Mouse (Mus musculus) midbrain, embryonic 14.5 days (tissue): ENCODE data around the gene Crybb1. TPM values are rescaled to one million over a fixed set of nuclear protein-coding genes. Genes with fewer than 3 reads are reported as not detected.

Source experiments
- ATAC-seq: fragments of 200-750 bp; cut with Nextera tagmentation; 2 replicates; pipeline ENCODE4 v1.8.0; 2017; ENCODE audit warnings: moderate number of reproducible peaks, moderate library complexity; ENCODE audit not compliant: low FRiP score, low TSS enrichment
- DNase-seq: peaks from one replicate; pipeline ENCODE4 v3.0.0-alpha.2; 2015
- H3K27ac ChIP-seq: fragments of 300-500 bp; sonication (generic); replicated peaks from 2 replicates; pipeline ENCODE4 v1.5.1; 2014; ENCODE audit warnings: mild to moderate bottlenecking, low read depth, low read length, moderate library complexity
- H3K27me3 ChIP-seq: fragments of 300-500 bp; sonication (generic); 2 replicates; pipeline ENCODE4 v1.6.1; 2014; ENCODE audit warnings: low read length, control low read depth, mixed read lengths; ENCODE audit not compliant: control insufficient read depth, insufficient read depth
- H3K36me3 ChIP-seq: fragments of 300-500 bp; sonication (generic); 2 replicates; pipeline ENCODE4 v1.6.1; 2014; ENCODE audit warnings: low read length, control low read depth; ENCODE audit not compliant: control insufficient read depth, insufficient read depth
- H3K4me1 ChIP-seq: fragments of 300-500 bp; sonication (generic); 2 replicates; pipeline ENCODE4 v1.6.1; 2014; ENCODE audit warnings: mild to moderate bottlenecking, antibody characterized with exemption, low read length, control low read depth; ENCODE audit not compliant: control insufficient read depth, insufficient read depth
- H3K4me2 ChIP-seq: fragments of 300-500 bp; sonication (generic); 2 replicates; pipeline ENCODE4 v1.6.1; 2014; ENCODE audit warnings: mild to moderate bottlenecking, low read length, moderate library complexity
- H3K4me3 ChIP-seq: fragments of 300-500 bp; sonication (generic); replicated peaks from 2 replicates; pipeline ENCODE4 v1.5.1; 2014; ENCODE audit warnings: low read depth, low read length
- H3K9ac ChIP-seq: fragments of 300-500 bp; sonication (generic); replicated peaks from 2 replicates; pipeline ENCODE4 v1.6.1; 2014; ENCODE audit warnings: mild to moderate bottlenecking, low read length, moderate library complexity
- H3K9me3 ChIP-seq: fragments of 300-500 bp; sonication (generic); 2 replicates; pipeline ENCODE4 v1.6.1; 2016; ENCODE audit warnings: low read length, control low read depth, mixed read lengths; ENCODE audit not compliant: control insufficient read depth
- WGBS: fragments of 180-500 bp; shearing (Covaris S2); extraction: QIAGEN DNeasy Blood & Tissue Kit; methylation state at CpG from one replicate; pipeline ENCODE4 v1.1.7; 2014; 5-methylcytosine and 5-hydroxymethylcytosine counted together
- polyA plus RNA-seq: library from polyadenylated mRNA; unstranded; fragments of >200 nt; fragmentation: Nextera tagmentation; extraction: Ambion mirVana; gene quantifications from 2 replicates; pipeline ENCODE4 v1.2.1, GENCODE M21; 2014

Crybb1 gene
- 1.9 and 3.8 TPM in 2 replicates for polyA plus RNA-seq

DNA sequence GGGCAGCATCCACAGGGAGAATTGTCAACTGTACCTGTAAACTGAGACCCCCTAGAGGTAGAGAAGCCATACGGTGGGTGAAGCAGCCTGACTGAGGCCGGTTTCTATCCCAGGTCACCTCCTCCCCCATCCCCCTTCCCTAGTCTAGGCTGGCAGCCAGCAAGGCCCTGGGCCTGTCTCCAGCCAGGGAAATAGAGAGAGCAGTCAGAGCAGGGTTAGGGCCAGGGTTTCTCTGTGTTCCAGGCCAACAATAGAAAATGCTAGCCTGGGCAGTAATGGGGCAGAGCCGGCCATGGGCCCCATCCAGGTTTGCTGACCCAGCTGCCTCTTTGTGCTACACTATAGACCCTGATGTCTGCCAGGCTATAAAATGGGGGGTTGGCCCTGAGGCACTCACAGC, at the start of gene Crybb1:
Gene Crybb1 (plus strand): TSS at position 390 of the 400 bp plus-strand sequence.
- Histone ChIP-seq H3K27me3 (no peaks in the 10 kb centered on the region), H3K4me1 (0 out of 2 replicates have a peak, but pooled peaks cover 2% of the 10 kb centered on the region), H3K4me2 (no peak within 1 kb of the TSS), H3K36me3 (no peaks in the 10 kb centered on the region), H3K27ac (no peak within 1 kb of the TSS), H3K9me3 (no peaks in the 10 kb centered on the region), H3K9ac (no peak within 1 kb of the TSS), H3K4me3 (no peak within 1 kb of the TSS)
- no peak for DNase-seq
- no peak for ATAC-seq
- 46% methylated on average over 3 of the region's 3 CpGs for WGBS

DNA sequence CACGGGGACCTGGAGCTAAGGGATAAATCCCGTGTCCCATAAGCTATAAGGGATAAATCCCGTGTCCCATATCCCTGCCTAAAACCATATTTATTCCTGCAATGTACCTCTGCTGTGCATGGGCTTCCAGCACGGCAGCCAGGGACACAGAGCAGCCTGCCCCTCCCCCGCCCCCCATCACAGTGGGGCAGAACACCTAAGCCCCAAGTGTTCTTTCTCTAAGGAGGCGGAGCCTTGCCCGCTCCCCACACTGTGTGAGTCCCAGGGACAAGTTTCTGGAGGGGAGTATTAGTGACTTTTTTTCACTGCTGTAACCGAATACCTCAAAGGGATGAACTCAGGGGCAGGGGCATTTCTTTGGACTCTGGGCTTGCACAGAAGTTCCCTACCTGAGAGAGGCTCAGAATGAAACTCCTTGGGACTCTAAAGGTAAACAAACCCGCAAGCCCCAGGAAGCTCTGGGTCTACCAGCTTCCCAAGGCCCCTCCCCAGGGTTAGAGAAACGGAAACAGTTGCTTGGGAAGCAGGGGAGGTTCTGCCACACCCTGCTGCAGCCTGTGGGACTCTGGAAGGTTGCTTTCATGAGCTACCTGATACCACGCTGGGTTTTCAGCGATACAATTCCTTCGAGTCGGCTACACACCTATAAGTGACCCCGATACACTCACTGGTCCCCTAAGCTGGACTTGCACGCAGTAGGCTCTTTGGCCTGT, 48.9 kb upstream of the Crybb1 start:
- Histone ChIP-seq H3K4me3 (no peak overlapping the region), H3K27me3 (no peaks in the 10 kb centered on the region), H3K9me3 (no peaks in the 10 kb centered on the region), H3K36me3 (no peaks in the 10 kb centered on the region), H3K27ac (no peak overlapping the region), H3K4me2 (peak overlapping the region; percentile 21), H3K9ac (peak overlapping the region; percentile 18; the same call in 1 of the 2 replicates), H3K4me1 (peaks cover 8% of the 10 kb centered on the region)
- 29% methylated on average over 16 of the region's 16 CpGs for WGBS
- DNase-seq = no peak
- no peak for ATAC-seq

DNA sequence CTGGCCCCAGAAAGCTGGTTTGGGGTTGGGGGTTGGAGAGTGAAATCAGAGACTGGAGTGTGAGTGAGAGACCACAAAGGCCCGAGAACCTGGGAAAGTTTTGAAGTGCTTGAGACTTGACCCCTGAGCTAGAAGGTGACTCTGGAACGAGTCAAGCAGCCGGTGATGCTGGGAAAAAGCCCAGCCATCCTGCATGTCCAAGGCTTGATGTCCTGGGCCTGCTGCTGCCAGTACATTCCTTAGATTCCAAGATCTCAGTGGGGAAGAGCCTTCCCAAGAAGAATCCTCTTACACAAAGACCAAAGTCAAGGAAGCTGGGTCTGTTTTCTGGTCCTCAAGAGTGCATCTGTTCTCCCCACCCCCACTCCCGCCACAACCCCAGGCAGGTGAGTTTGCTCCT, 47.3 kb upstream of the Crybb1 start:
- DNase-seq (no peak), ATAC-seq (no peak)
- no peak overlapping the region for H3K9ac ChIP-seq
- H3K27ac ChIP-seq = no peak overlapping the region
- 55% methylated on average over 4 of the region's 4 CpGs for WGBS
- H3K9me3 ChIP-seq = no peaks in the 10 kb centered on the region
- no peaks in the 10 kb centered on the region for H3K27me3 ChIP-seq
- H3K4me2 ChIP-seq = no peak overlapping the region
- H3K4me1 ChIP-seq = peaks cover 14% of the 10 kb centered on the region
- no peaks in the 10 kb centered on the region for H3K36me3 ChIP-seq
- no peak overlapping the region for H3K4me3 ChIP-seq

DNA sequence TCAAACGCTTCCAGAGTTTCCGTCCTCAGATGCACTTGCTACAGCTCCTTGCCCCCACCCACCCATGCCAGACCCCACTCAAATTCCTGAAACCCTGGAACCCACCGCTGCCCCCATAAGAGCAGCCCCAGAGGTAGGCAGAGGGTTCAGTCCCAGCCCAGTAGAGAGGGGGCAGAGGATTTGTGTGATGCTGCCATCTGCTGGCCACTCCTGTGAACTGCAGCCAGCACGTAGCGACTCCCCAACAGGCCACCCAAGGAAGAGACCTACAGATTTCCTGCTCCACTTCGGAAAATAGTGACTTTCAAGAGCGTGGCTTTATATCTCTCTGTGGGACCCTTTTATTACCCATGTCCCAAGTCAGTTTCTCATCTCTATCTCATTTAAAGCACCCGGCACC, 45.5 kb upstream of the Crybb1 start:
- Histone ChIP-seq H3K4me3 (no peak overlapping the region), H3K9ac (no peak overlapping the region), H3K27ac (no peak overlapping the region), H3K36me3 (no peaks in the 10 kb centered on the region), H3K4me1 (peaks cover 27% of the 10 kb centered on the region), H3K4me2 (no peak overlapping the region), H3K9me3 (no peaks in the 10 kb centered on the region), H3K27me3 (no peaks in the 10 kb centered on the region)
- DNase-seq (peak; percentile 86), ATAC-seq (no peak)
- 24% methylated on average over 8 of the region's 8 CpGs for WGBS

DNA sequence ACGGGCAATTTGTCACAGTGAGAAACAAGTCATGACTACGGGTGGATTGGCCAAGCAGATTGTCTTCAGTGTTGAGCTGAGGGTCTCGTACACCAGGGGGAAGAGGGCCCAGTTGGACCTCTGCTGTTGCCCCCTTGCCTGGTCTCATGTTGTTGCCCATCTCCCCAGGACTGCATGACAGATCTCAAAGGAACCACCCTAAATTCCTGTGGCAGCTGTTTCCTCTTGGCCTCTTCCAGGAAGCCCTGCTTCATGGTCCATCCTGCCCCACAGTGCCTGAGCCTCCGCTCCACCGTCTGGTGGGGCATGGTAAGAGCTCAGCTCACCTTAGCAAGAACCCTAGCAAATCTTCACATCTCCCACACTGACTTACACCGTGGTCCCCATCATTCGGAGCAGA, 43.7 kb upstream of the Crybb1 start:
- Histone ChIP-seq H3K27ac (no peak overlapping the region), H3K9me3 (no peaks in the 10 kb centered on the region), H3K27me3 (no peaks in the 10 kb centered on the region), H3K36me3 (no peaks in the 10 kb centered on the region), H3K4me1 (peaks cover 31% of the 10 kb centered on the region), H3K9ac (no peak overlapping the region), H3K4me2 (no peak overlapping the region), H3K4me3 (no peak overlapping the region)
- DNase-seq = peak; percentile 23
- ATAC-seq = no peak
- WGBS = 89% methylated on average over 7 of the region's 7 CpGs

DNA sequence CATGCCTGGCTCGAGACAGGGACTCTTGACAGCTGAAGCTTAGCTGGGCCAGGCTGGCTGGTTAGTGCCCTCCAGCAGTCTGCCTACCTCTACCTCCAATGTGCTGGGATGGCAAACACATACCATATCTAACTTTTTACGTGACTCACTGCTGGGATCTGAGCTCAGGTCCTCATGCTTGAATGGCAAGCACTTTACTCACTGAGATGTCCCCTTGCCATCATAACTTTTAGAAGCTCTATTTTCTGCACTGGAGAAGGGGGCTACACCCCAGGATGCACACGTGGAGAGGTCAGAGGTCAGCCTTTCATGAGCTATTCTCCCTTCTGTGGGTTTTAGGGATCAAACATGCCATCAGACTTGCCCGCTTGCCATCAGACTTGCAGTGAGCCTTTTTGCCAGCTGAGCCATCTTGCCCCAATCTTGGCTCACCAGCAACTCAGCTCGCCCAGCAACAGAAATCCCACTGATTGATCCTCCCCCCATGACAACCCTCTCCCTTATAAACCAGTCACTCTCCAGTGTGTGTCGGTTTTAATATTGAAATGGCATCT, 42.8 kb upstream of the Crybb1 start:
- no peaks in the 10 kb centered on the region for H3K9me3 ChIP-seq
- H3K9ac ChIP-seq = no peak overlapping the region; the same call in 1 of the 2 replicates
- DNase-seq = peak; percentile 64
- H3K4me2 ChIP-seq = peak overlapping the region; percentile 27
- H3K4me1 ChIP-seq = peaks cover 40% of the 10 kb centered on the region
- ATAC-seq = no peak
- H3K27me3 ChIP-seq = no peaks in the 10 kb centered on the region
- H3K27ac ChIP-seq = peak overlapping the region; percentile 82
- peaks cover 2% of the 10 kb centered on the region; the same call in 1 of the 2 replicates for H3K36me3 ChIP-seq
- no peak overlapping the region for H3K4me3 ChIP-seq
- 42% methylated on average over 6 of the region's 6 CpGs for WGBS

DNA sequence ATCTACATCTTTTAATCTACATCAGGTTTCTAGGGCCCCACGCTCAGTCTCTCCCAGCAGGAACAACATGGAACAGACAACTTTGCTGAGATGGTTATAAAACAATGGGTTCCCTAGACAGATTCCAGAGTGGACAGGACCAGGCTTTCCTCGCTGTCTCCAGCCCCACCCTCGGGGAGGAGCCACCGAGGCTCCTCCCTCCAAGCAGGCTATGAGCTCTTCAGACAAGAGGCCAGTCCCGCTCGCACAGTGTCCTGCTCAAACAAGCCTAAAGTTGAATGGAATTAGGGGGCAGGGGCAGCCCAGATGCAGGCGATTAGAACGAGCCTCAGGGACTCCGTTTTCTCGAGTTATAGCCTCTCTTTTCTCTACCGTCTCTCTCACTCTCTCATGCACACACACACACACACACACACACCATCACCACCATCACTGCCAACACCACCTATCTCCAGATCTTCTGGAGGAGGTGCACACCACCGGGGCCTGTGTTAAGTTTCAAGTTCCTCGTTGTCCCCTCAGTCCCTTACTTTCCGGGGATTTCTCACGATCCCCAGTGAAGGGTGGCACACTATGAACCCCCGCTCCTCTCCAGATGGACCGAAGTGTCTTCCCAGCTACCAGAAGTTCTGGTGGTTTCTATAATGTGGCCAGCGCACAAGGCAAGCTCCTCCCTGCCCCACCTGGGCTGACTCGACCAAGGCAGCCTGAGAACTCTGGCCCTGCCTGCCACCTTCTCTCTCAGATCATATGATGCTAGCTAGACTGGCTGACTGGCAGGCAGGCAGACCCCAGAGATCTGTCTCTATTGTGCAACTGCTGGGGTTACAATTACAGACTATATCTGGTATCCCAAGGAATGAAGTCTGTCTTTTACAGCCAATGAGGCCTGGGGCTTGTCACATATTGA, 42.0 kb upstream of the Crybb1 start:
- DNase-seq = peak; percentile 87
- Histone ChIP-seq H3K4me2 (peak overlapping the region; percentile 27), H3K27me3 (no peaks in the 10 kb centered on the region), H3K9me3 (no peaks in the 10 kb centered on the region), H3K27ac (peak overlapping the region; percentile 82), H3K9ac (no peak overlapping the region; the same call in 1 of the 2 replicates), H3K36me3 (peaks cover 9% of the 10 kb centered on the region), H3K4me1 (peaks cover 40% of the 10 kb centered on the region), H3K4me3 (no peak overlapping the region)
- WGBS = 15% methylated on average over 19 of the region's 19 CpGs
- ATAC-seq = peak; percentile 49

DNA sequence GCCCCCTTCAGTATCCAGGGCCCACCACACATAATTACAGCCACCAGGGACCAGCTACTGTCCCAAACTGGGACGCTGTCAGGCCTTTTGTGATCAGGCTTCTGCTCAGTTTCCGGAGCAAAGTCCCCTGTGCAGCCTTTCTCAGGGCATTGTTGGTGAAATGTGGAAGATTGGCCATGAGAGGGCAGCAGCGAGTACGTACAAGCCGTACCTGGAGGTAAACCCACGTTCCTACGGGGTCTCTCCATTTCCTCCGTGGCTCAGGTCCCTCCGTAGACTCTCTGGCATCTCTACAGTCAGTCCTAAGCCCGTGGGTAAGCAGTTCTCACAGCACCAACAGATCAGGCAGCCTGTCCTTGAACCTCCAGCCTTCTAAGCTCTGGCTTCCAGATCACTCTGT, 41.2 kb upstream of the Crybb1 start:
- H3K27me3 ChIP-seq = no peaks in the 10 kb centered on the region
- no peak overlapping the region for H3K4me2 ChIP-seq
- 1% methylated on average over 10 of the region's 10 CpGs for WGBS
- no peaks in the 10 kb centered on the region for H3K9me3 ChIP-seq
- peaks cover 18% of the 10 kb centered on the region for H3K36me3 ChIP-seq
- peak overlapping the region; percentile 82 for H3K27ac ChIP-seq
- H3K9ac ChIP-seq = peak overlapping the region; percentile 13; the same call in 1 of the 2 replicates
- ATAC-seq = peak; percentile 29; the same call in 1 of the 2 replicates
- peak; percentile 94 for DNase-seq
- peaks cover 44% of the 10 kb centered on the region for H3K4me1 ChIP-seq
- no peak overlapping the region for H3K4me3 ChIP-seq
